Mouse (Mus musculus) heart, postnatal 0 days (tissue): ENCODE measurements at regions not wholly inside any gene's neighbourhood (a gene's known extent, or its start where the extent isn't known, plus 50 kb on each side); places are given as distances from the start of the nearest gene placed in this dataset.

Source experiments
- CTCF ChIP-seq: IDR thresholded peaks from 2 replicates; pipeline ENCODE4 v1.5.1; 2016; ENCODE audit warnings: antibody characterized with exemption, control low read depth, low read depth
- EP300 ChIP-seq: IDR thresholded peaks from 2 replicates; pipeline ENCODE4 v1.6.1; 2016; ENCODE audit warnings: antibody characterized with exemption, low read depth

- no peak for TF ChIP-seq CTCF
- no peak for TF ChIP-seq EP300
These were observed 163.7 kb upstream of the Ctnnb1 start for GRCm38 (mm10) chr9:120765292-120765691.
